12 mouse cellular contexts compared by ENCODE assay signal in the genomic region with DNA sequence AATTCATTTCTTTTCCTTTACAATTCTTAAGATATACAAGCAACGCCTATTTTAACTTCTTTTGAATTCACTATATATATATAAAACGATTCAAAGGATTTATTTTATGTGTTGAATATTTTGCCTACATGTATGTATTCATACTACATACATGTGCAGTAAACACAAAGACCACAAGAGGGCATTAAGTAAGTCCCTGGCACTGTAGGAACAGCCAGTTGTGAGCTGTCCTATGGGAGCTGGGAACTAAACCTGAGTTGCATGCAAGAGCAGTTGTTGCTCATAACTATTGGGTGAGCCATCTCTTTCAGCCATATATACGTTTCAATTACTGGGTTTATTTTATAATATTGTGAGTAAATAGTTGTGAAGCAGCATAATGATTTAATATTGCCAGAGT.
DNase-seq lines count a peak whose midpoint lies in the region; ATAC-seq and TF ChIP-seq lines count a peak whose summit lies in the region.
"Had no signal": no experiment of that assay in that cellular context is flagged by ENCODE, and none has a peak within 500 bp of the region (broad histone marks: within the 10 kb centered on the region; RNA-seq: fewer than 3 reads in every experiment).

No protein-coding gene starts in this region.

- no peak overlapping the region for H3K9ac ChIP-seq in intestine, postnatal 0 days (ENCODE audit: low read depth, low read length)
- no peak overlapping the region for H3K9ac ChIP-seq in intestine, embryonic 16.5 days (ENCODE audit: low read depth, low read length)
- no peak overlapping the region for H3K9ac ChIP-seq in midbrain, embryonic 11.5 days (ENCODE audit: low read length)
- H3K9ac ChIP-seq: heart, embryonic 13.5 days; hindbrain, embryonic 15.5 days; liver, embryonic 15.5 days had no signal

- in situ Hi-C loops in Patski (cut with MboI; ENCODE audit: low pct_unique_long_range_greater_than_20kb): loop anchor here (25.0 kb wide), 1 partner anchor 906 kb away; the partner anchor contains the start of genes Foxg1 and Gm43517

- TF ChIP-seq CTCF in intestine, postnatal 0 days (IDR thresholded peaks at IDR 0.05; ENCODE audit: low read depth): peak; percentile 56
- peak; percentile 40 for TF ChIP-seq CTCF in Patski (IDR thresholded peaks at IDR 0.05)

- H3K4me2 ChIP-seq in intestine, postnatal 0 days (replicated peaks; ENCODE audit: low read depth): no peak overlapping the region
- no peak overlapping the region for H3K4me2 ChIP-seq in intestine, embryonic 16.5 days (ENCODE audit: low read depth, low read length)
- H3K4me2 ChIP-seq in midbrain, embryonic 11.5 days: no peak overlapping the region
- H3K4me2 ChIP-seq: heart, embryonic 13.5 days; hindbrain, embryonic 15.5 days; liver, embryonic 15.5 days had no signal

- CTCF ChIA-PET in Patski (lab: Charles Lee): no interaction called here

- no peak for ATAC-seq in intestine, postnatal 0 days
- no peak for ATAC-seq in intestine, embryonic 16.5 days
- no peak for ATAC-seq in midbrain, embryonic 11.5 days (ENCODE audit: low FRiP score)
- ATAC-seq in Patski: no peak

- H3K4me1 ChIP-seq in intestine, postnatal 0 days (replicated peaks; ENCODE audit: control insufficient read depth, insufficient read depth, low read length): no peaks in the 10 kb centered on the region
- H3K4me1 ChIP-seq in intestine, embryonic 16.5 days (ENCODE audit: control insufficient read depth, insufficient read depth, low read length): no peaks in the 10 kb centered on the region
- H3K4me1 ChIP-seq in midbrain, embryonic 11.5 days (ENCODE audit: control insufficient read depth, insufficient read depth, low read length): no peaks in the 10 kb centered on the region
- H3K4me1 ChIP-seq in midbrain, embryonic 10.5 days: peaks cover 6% of the 10 kb centered on the region; the same call in 1 of the 2 replicates
- H3K4me1 ChIP-seq: heart, embryonic 13.5 days; hindbrain, embryonic 15.5 days; liver, embryonic 15.5 days had no signal

- H3K9me3 ChIP-seq in intestine, postnatal 0 days (ENCODE audit: control insufficient read depth): no peaks in the 10 kb centered on the region
- no peaks in the 10 kb centered on the region for H3K9me3 ChIP-seq in intestine, embryonic 16.5 days (ENCODE audit: control insufficient read depth, low read length)
- H3K9me3 ChIP-seq in midbrain, embryonic 11.5 days (ENCODE audit: control insufficient read depth, low read length): no peaks in the 10 kb centered on the region
- H3K9me3 ChIP-seq in midbrain, embryonic 10.5 days (replicated peaks): no peaks in the 10 kb centered on the region
- H3K9me3 ChIP-seq: heart, embryonic 13.5 days; hindbrain, embryonic 15.5 days; liver, embryonic 15.5 days had no signal

- POLR2A ChIA-PET in Patski (lab: Charles Lee): no interaction called here

- WGBS in intestine, postnatal 0 days: 71% methylated on average over 3 of the region's 3 CpGs
- 68% methylated on average over 3 of the region's 3 CpGs for WGBS in intestine, embryonic 16.5 days
- WGBS in midbrain, embryonic 11.5 days: 71% methylated on average over 3 of the region's 3 CpGs
- 76% methylated on average over 3 of the region's 3 CpGs for WGBS in midbrain, embryonic 10.5 days

- no peak overlapping the region for H3K4me3 ChIP-seq in intestine, postnatal 0 days (ENCODE audit: low read depth, low read length)
- H3K4me3 ChIP-seq in intestine, embryonic 16.5 days (ENCODE audit: low read length): no peak overlapping the region
- no peak overlapping the region for H3K4me3 ChIP-seq in midbrain, embryonic 11.5 days (ENCODE audit: low read depth, low read length)
- no peak overlapping the region for H3K4me3 ChIP-seq in midbrain, embryonic 10.5 days
- H3K4me3 ChIP-seq: heart, embryonic 13.5 days; hindbrain, embryonic 15.5 days; liver, embryonic 15.5 days had no signal

- no peak overlapping the region for H3K27ac ChIP-seq in intestine, postnatal 0 days (ENCODE audit: low read depth, low read length)
- no peak overlapping the region for H3K27ac ChIP-seq in intestine, embryonic 16.5 days (ENCODE audit: low read length)
- no peak overlapping the region for H3K27ac ChIP-seq in midbrain, embryonic 11.5 days (ENCODE audit: low read depth, low read length)
- no peak overlapping the region for H3K27ac ChIP-seq in midbrain, embryonic 10.5 days (replicated peaks)
- H3K27ac ChIP-seq: heart, embryonic 13.5 days; hindbrain, embryonic 15.5 days; liver, embryonic 15.5 days had no signal

- peak; percentile 83 for DNase-seq in midbrain, embryonic 11.5 days (ENCODE audit: low spot score, missing footprints)
- DNase-seq in midbrain, embryonic 10.5 days (ENCODE audit: low spot score): no peak
- no peak for DNase-seq in Patski (ENCODE audit: low read depth, low spot score)
- peak; percentile 41 for DNase-seq in retina, embryonic 14.5 days (ENCODE audit: low spot score)
- DNase-seq in frontal cortex, postnatal 25 days (ENCODE audit: low spot score in 2 of 2): no peak
- DNase-seq: gastrocnemius, postnatal 10 days; right cerebral cortex, postnatal 4 days had no signal

- no peaks in the 10 kb centered on the region for H3K27me3 ChIP-seq in intestine, postnatal 0 days (replicated peaks; ENCODE audit: control insufficient read depth, insufficient read depth, low read length)
- no peaks in the 10 kb centered on the region for H3K27me3 ChIP-seq in intestine, embryonic 16.5 days (replicated peaks; ENCODE audit: control insufficient read depth, insufficient read depth, low read length)
- H3K27me3 ChIP-seq in midbrain, embryonic 11.5 days (ENCODE audit: control insufficient read depth, insufficient read depth, low read length): no peaks in the 10 kb centered on the region
- H3K27me3 ChIP-seq in midbrain, embryonic 10.5 days (ENCODE audit: low read depth, poor library complexity, severe bottlenecking): no peaks in the 10 kb centered on the region
- peaks cover 46% of the 10 kb centered on the region for H3K27me3 ChIP-seq in Patski
- H3K27me3 ChIP-seq: heart, embryonic 13.5 days; hindbrain, embryonic 15.5 days; liver, embryonic 15.5 days had no signal

- no peaks in the 10 kb centered on the region for H3K36me3 ChIP-seq in intestine, postnatal 0 days (ENCODE audit: control insufficient read depth, insufficient read depth)
- no peaks in the 10 kb centered on the region for H3K36me3 ChIP-seq in intestine, embryonic 16.5 days (ENCODE audit: control insufficient read depth, insufficient read depth, low read length)
- no peaks in the 10 kb centered on the region for H3K36me3 ChIP-seq in midbrain, embryonic 11.5 days (ENCODE audit: control insufficient read depth, insufficient read depth, low read length)
- H3K36me3 ChIP-seq in midbrain, embryonic 10.5 days: no peaks in the 10 kb centered on the region
- H3K36me3 ChIP-seq: heart, embryonic 13.5 days; hindbrain, embryonic 15.5 days; liver, embryonic 15.5 days had no signal

Comparison
In these comparisons a context has a peak if more than half of its experiments do, and no peak if none do; other contexts are left out.
1. DNase-seq: peak in midbrain, embryonic 11.5 days (single experiment) and retina, embryonic 14.5 days (single experiment); none in midbrain, embryonic 10.5 days (single experiment), Patski (single experiment) and frontal cortex, postnatal 25 days (0 of 2).